In the genomic region with DNA sequence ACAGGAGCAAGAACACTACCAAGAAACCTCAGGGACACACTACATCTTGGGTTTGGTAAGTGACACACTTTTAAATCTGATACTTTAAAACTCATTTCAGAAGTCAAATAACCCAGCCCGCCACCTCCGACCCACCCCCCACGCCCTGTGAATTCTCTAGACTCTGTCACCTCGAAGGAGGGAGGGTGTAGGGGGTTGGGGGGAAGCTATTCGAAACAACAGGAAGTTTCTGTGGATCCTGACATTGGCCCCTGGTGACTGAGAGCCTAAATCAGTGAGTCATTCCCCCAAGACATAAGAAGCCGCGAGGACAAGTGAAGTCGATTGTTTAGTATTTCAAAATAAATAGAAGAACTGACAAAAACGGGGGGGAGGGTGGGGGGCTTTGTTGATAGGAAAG, we compare ENCODE assay signal across 10 mouse cellular contexts.
A peak's percentile ranks its signal among the peaks of the same experiment; 100 is the strongest.
DNase-seq lines count a peak whose midpoint lies in the region; ATAC-seq lines count a peak whose summit lies in the region.
"Had no signal": no experiment of that assay in that cellular context is flagged by ENCODE, and none has a peak within 500 bp of the region (broad histone marks: within the 10 kb centered on the region; RNA-seq: fewer than 3 reads in every experiment).

No protein-coding gene starts in this region.

- H3K9ac ChIP-seq in liver, embryonic 11.5 days (ENCODE audit: low read depth, low read length) = no peak overlapping the region
- no peak overlapping the region for H3K9ac ChIP-seq in embryonic facial prominence, embryonic 11.5 days (replicated peaks; ENCODE audit: low read length)

- no peak overlapping the region for H3K4me3 ChIP-seq in liver, embryonic 11.5 days (ENCODE audit: low read depth, low read length)
- H3K4me3 ChIP-seq in embryonic facial prominence, embryonic 11.5 days (ENCODE audit: low read depth, low read length) = no peak overlapping the region
- peak overlapping the region; percentile 7 for H3K4me3 ChIP-seq in megakaryocyte, embryonic 14.5 days (replicated peaks)

- WGBS in liver, embryonic 11.5 days = 9% methylated on average over 9 of the region's 9 CpGs
- 4% methylated on average over 9 of the region's 9 CpGs for WGBS in embryonic facial prominence, embryonic 11.5 days

- H3K27me3 ChIP-seq in liver, embryonic 11.5 days (replicated peaks; ENCODE audit: control insufficient read depth, insufficient read depth, low read length) = peaks cover 2% of the 10 kb centered on the region
- no peaks in the 10 kb centered on the region for H3K27me3 ChIP-seq in embryonic facial prominence, embryonic 11.5 days (ENCODE audit: control insufficient read depth, insufficient read depth, low read length)
- no peaks in the 10 kb centered on the region for H3K27me3 ChIP-seq in megakaryocyte, embryonic 14.5 days (replicated peaks)

- H3K4me1 ChIP-seq in liver, embryonic 11.5 days (replicated peaks; ENCODE audit: control insufficient read depth, insufficient read depth, low read length) = 0 out of 2 replicates have a peak, but pooled peaks cover 4% of the 10 kb centered on the region
- peaks cover 4% of the 10 kb centered on the region for H3K4me1 ChIP-seq in embryonic facial prominence, embryonic 11.5 days (ENCODE audit: control insufficient read depth, insufficient read depth, low read length)
- H3K4me1 ChIP-seq in megakaryocyte, embryonic 14.5 days = peaks cover 86% of the 10 kb centered on the region

- no peaks in the 10 kb centered on the region for H3K9me3 ChIP-seq in liver, embryonic 11.5 days (ENCODE audit: control insufficient read depth, low read length)
- H3K9me3 ChIP-seq in embryonic facial prominence, embryonic 11.5 days (replicated peaks; ENCODE audit: control insufficient read depth, low read length) = no peaks in the 10 kb centered on the region
- no peaks in the 10 kb centered on the region for H3K9me3 ChIP-seq in megakaryocyte, embryonic 14.5 days

- H3K27ac ChIP-seq in liver, embryonic 11.5 days (ENCODE audit: low read depth, low read length) = no peak overlapping the region
- no peak overlapping the region for H3K27ac ChIP-seq in embryonic facial prominence, embryonic 11.5 days (replicated peaks; ENCODE audit: low read depth, low read length)

- peak; percentile 45 for DNase-seq in embryo, embryonic 10 days (ENCODE audit: low spot score)
- DNase-seq in embryo, embryonic 11 days = no peak
- no peak for DNase-seq in liver, embryonic 11.5 days (ENCODE audit: low spot score)
- DNase-seq in liver (no peak), adipocyte (ENCODE audit: low spot score) (no peak)
- DNase-seq in embryonic facial prominence, embryonic 11.5 days (ENCODE audit: low spot score) = no peak
- no peak for DNase-seq in cerebellum, adult 18-20 months
- DNase-seq: cerebellum, adult 11 months; kidney, adult 11 months had no signal

- no peaks in the 10 kb centered on the region for H3K36me3 ChIP-seq in liver, embryonic 11.5 days (ENCODE audit: control insufficient read depth, insufficient read depth, low read length)
- no peaks in the 10 kb centered on the region for H3K36me3 ChIP-seq in embryonic facial prominence, embryonic 11.5 days (replicated peaks; ENCODE audit: control insufficient read depth, insufficient read depth, low read depth, low read length)
- peaks cover 3% of the 10 kb centered on the region for H3K36me3 ChIP-seq in megakaryocyte, embryonic 14.5 days (replicated peaks; ENCODE audit: low read length)

- peak overlapping the region; percentile 28; the same call in 1 of the 2 replicates for H3K4me2 ChIP-seq in liver, embryonic 11.5 days
- peak overlapping the region; percentile 7; the same call in 1 of the 2 replicates for H3K4me2 ChIP-seq in embryonic facial prominence, embryonic 11.5 days (ENCODE audit: low read depth, low read length)

- no peak for ATAC-seq in liver, embryonic 11.5 days (replicated peaks; ENCODE audit: low FRiP score)
- no peak for ATAC-seq in embryonic facial prominence, embryonic 11.5 days (replicated peaks; ENCODE audit: insufficient number of reproducible peaks, low FRiP score, low TSS enrichment, low read depth)
